Mouse (Mus musculus) kidney, embryonic 15.5 days (tissue): Measurements from ENCODE around the gene 1110004F10Rik. TPM values are rescaled to one million over a fixed set of nuclear protein-coding genes. Genes with fewer than 3 reads are reported as not detected.

Experiments
- ATAC-seq: fragments of 200-750 bp; cut with Nextera tagmentation; replicated peaks from 2 replicates; pipeline ENCODE4 v1.8.0; 2017; ENCODE audit warnings: moderate TSS enrichment; ENCODE audit not compliant: low FRiP score
- H3K27ac ChIP-seq: fragments of 300-500 bp; sonication (generic); 2 replicates; pipeline ENCODE4 v1.5.1; 2015; ENCODE audit warnings: mild to moderate bottlenecking, inconsistent platforms
- H3K27me3 ChIP-seq: fragments of 300-500 bp; sonication (generic); 2 replicates; pipeline ENCODE4 v1.6.1; 2015; ENCODE audit warnings: inconsistent platforms
- H3K36me3 ChIP-seq: fragments of 300-500 bp; sonication (generic); 2 replicates; pipeline ENCODE4 v1.6.1; 2015; ENCODE audit warnings: inconsistent platforms
- H3K4me1 ChIP-seq: fragments of 300-500 bp; sonication (generic); 2 replicates; pipeline ENCODE4 v1.6.1; 2015; ENCODE audit warnings: inconsistent platforms
- H3K4me2 ChIP-seq: fragments of 300-500 bp; sonication (generic); 2 replicates; pipeline ENCODE4 v1.6.1; 2015; ENCODE audit warnings: moderate library complexity, mild to moderate bottlenecking, inconsistent platforms
- H3K4me3 ChIP-seq: fragments of 300-500 bp; sonication (generic); replicated peaks from 2 replicates; pipeline ENCODE4 v1.5.1; 2015; ENCODE audit warnings: mild to moderate bottlenecking, inconsistent platforms
- H3K9ac ChIP-seq: fragments of 300-500 bp; sonication (generic); 2 replicates; pipeline ENCODE4 v1.6.1; 2015; ENCODE audit warnings: mild to moderate bottlenecking, inconsistent platforms
- H3K9me3 ChIP-seq: fragments of 300-500 bp; sonication (generic); replicated peaks from 2 replicates; pipeline ENCODE4 v1.6.1; 2016; ENCODE audit warnings: inconsistent platforms
- WGBS: fragments of 180-500 bp; shearing (Covaris S2); methylation state at CpG from one replicate; pipeline ENCODE4 v1.1.7; 2015; ENCODE audit warnings: mixed read lengths; 5-methylcytosine and 5-hydroxymethylcytosine counted together
- polyA plus RNA-seq: library from polyadenylated mRNA; unstranded; fragments of >200 nt; fragmentation: Nextera tagmentation; extraction: Ambion mirVana; gene quantifications from 2 replicates; pipeline ENCODE4 v1.2.1, GENCODE M21; 2015

The 1110004F10Rik gene
- polyA plus RNA-seq, result 263 and 276 TPM in 2 replicates

GRCm38 (mm10) chr7:116039196-116039537 lies at the start of gene 1110004F10Rik:
TSS of gene 1110004F10Rik (plus strand) at chr7:116039397.
- Histone ChIP-seq H3K9ac (peak within 1 kb of the TSS; percentile 28), H3K36me3 (no peaks in the 10 kb centered on the region), H3K4me3 (peak within 1 kb of the TSS; percentile 51), H3K4me1 (peaks cover 40% of the 10 kb centered on the region), H3K9me3 (no peaks in the 10 kb centered on the region), H3K4me2 (peak within 1 kb of the TSS; percentile 97), H3K27ac (0 out of 2 replicates have a peak within 1 kb of the TSS, but pooled peaks have one; percentile 3), H3K27me3 (peaks cover 82% of the 10 kb centered on the region)
- WGBS, result 2% methylated on average over 11 of the region's 11 CpGs
- ATAC-seq, result peak; percentile 22

- 90% methylated on average over 4 of the region's 4 CpGs for WGBS
- H3K4me1 ChIP-seq, result no peaks in the 10 kb centered on the region
- H3K9me3 ChIP-seq, result no peaks in the 10 kb centered on the region
- no peak overlapping the region for H3K9ac ChIP-seq
- no peak overlapping the region for H3K4me3 ChIP-seq
- H3K36me3 ChIP-seq, result no peaks in the 10 kb centered on the region
- no peaks in the 10 kb centered on the region for H3K27me3 ChIP-seq
- ATAC-seq, result no peak
- no peak overlapping the region for H3K27ac ChIP-seq
- H3K4me2 ChIP-seq, result no peak overlapping the region
Observed at GRCm38 (mm10) chr7:116002726-116003125, 36.5 kb upstream of the 1110004F10Rik start.

GRCm38 (mm10) chr7:116029991-116030390 lies 9.2 kb upstream of the 1110004F10Rik start:
- Histone ChIP-seq H3K4me3 (no peak overlapping the region), H3K27ac (no peak overlapping the region), H3K9ac (no peak overlapping the region), H3K9me3 (no peaks in the 10 kb centered on the region), H3K36me3 (no peaks in the 10 kb centered on the region), H3K27me3 (peaks cover 49% of the 10 kb centered on the region), H3K4me2 (peak overlapping the region; percentile 98), H3K4me1 (peaks cover 38% of the 10 kb centered on the region)
- no peak for ATAC-seq
- WGBS, result 55% methylated on average over 3 of the region's 3 CpGs

GRCm38 (mm10) chr7:116030597-116031387 lies 8.4 kb upstream of the 1110004F10Rik start:
- peak overlapping the region; percentile 60 for H3K4me3 ChIP-seq
- no peaks in the 10 kb centered on the region for H3K36me3 ChIP-seq
- H3K4me1 ChIP-seq, result peaks cover 38% of the 10 kb centered on the region
- peak overlapping the region; percentile 98 for H3K4me2 ChIP-seq
- H3K9me3 ChIP-seq, result no peaks in the 10 kb centered on the region
- peaks cover 56% of the 10 kb centered on the region for H3K27me3 ChIP-seq
- H3K9ac ChIP-seq, result peak overlapping the region; percentile 56
- ATAC-seq, result peak; percentile 24
- H3K27ac ChIP-seq, result no peak overlapping the region
- WGBS, result 16% methylated on average over 26 of the region's 26 CpGs

GRCm38 (mm10) chr7:116031388-116031717 lies 7.8 kb upstream of the 1110004F10Rik start:
- Histone ChIP-seq H3K9me3 (no peaks in the 10 kb centered on the region), H3K4me1 (peaks cover 38% of the 10 kb centered on the region), H3K27ac (peak overlapping the region; percentile 70; the same call in 1 of the 2 replicates), H3K4me2 (peak overlapping the region; percentile 98), H3K9ac (peak overlapping the region; percentile 56), H3K4me3 (peak overlapping the region; percentile 60), H3K27me3 (peaks cover 57% of the 10 kb centered on the region), H3K36me3 (no peaks in the 10 kb centered on the region)
- under 1% methylated on average over 14 of the region's 14 CpGs for WGBS
- no peak for ATAC-seq

- H3K4me1 ChIP-seq, result peaks cover 38% of the 10 kb centered on the region
- peak overlapping the region; percentile 70 for H3K27ac ChIP-seq
- under 1% methylated on average over 65 of the region's 65 CpGs for WGBS
- H3K36me3 ChIP-seq, result no peaks in the 10 kb centered on the region
- H3K4me2 ChIP-seq, result peak overlapping the region; percentile 98
- H3K9me3 ChIP-seq, result no peaks in the 10 kb centered on the region
- ATAC-seq, result peak; percentile 52
- H3K4me3 ChIP-seq, result peak overlapping the region; percentile 60
- H3K9ac ChIP-seq, result peak overlapping the region; percentile 56
- peaks cover 61% of the 10 kb centered on the region for H3K27me3 ChIP-seq
Observed at GRCm38 (mm10) chr7:116031718-116032595, 7.2 kb upstream of the 1110004F10Rik start.

GRCm38 (mm10) chr7:116032596-116033307 lies 6.4 kb upstream of the 1110004F10Rik start:
- Histone ChIP-seq H3K36me3 (no peaks in the 10 kb centered on the region), H3K4me1 (peaks cover 42% of the 10 kb centered on the region), H3K27ac (peak overlapping the region; percentile 70), H3K9me3 (no peaks in the 10 kb centered on the region), H3K9ac (peak overlapping the region; percentile 56), H3K27me3 (peaks cover 66% of the 10 kb centered on the region), H3K4me2 (peak overlapping the region; percentile 98), H3K4me3 (peak overlapping the region; percentile 60)
- peak; percentile 38; the same call in 1 of the 2 replicates for ATAC-seq
- 1% methylated on average over 11 of the region's 11 CpGs for WGBS

GRCm38 (mm10) chr7:116033371-116034241 lies 5.6 kb upstream of the 1110004F10Rik start:
- peak; percentile 65 for ATAC-seq
- Histone ChIP-seq H3K4me2 (peak overlapping the region; percentile 98), H3K4me1 (peaks cover 51% of the 10 kb centered on the region), H3K9me3 (no peaks in the 10 kb centered on the region), H3K36me3 (no peaks in the 10 kb centered on the region), H3K27me3 (peaks cover 75% of the 10 kb centered on the region), H3K27ac (peak overlapping the region; percentile 74), H3K4me3 (peak overlapping the region; percentile 60), H3K9ac (peak overlapping the region; percentile 48)
- under 1% methylated on average over 54 of the region's 54 CpGs for WGBS

GRCm38 (mm10) chr7:116034282-116034758 lies 4.9 kb upstream of the 1110004F10Rik start:
- ATAC-seq, result peak; percentile 33
- WGBS, result under 1% methylated on average over 25 of the region's 25 CpGs
- H3K27ac ChIP-seq, result peak overlapping the region; percentile 74
- H3K9me3 ChIP-seq, result no peaks in the 10 kb centered on the region
- H3K36me3 ChIP-seq, result no peaks in the 10 kb centered on the region
- H3K9ac ChIP-seq, result peak overlapping the region; percentile 48
- H3K27me3 ChIP-seq, result peaks cover 80% of the 10 kb centered on the region
- H3K4me3 ChIP-seq, result peak overlapping the region; percentile 60
- H3K4me1 ChIP-seq, result peaks cover 58% of the 10 kb centered on the region
- peak overlapping the region; percentile 98 for H3K4me2 ChIP-seq

- Histone ChIP-seq H3K4me3 (no peak overlapping the region), H3K9ac (no peak overlapping the region), H3K9me3 (no peaks in the 10 kb centered on the region), H3K27me3 (peaks cover 78% of the 10 kb centered on the region), H3K4me2 (no peak overlapping the region), H3K27ac (no peak overlapping the region), H3K4me1 (peaks cover 68% of the 10 kb centered on the region), H3K36me3 (no peaks in the 10 kb centered on the region)
- 53% methylated on average over 4 of the region's 4 CpGs for WGBS
- ATAC-seq, result no peak
Observed at GRCm38 (mm10) chr7:116035504-116035903, 3.7 kb upstream of the 1110004F10Rik start.
